Mouse (Mus musculus): ENCODE results near the gene Ldb2.

Ldb2 gene

DNA sequence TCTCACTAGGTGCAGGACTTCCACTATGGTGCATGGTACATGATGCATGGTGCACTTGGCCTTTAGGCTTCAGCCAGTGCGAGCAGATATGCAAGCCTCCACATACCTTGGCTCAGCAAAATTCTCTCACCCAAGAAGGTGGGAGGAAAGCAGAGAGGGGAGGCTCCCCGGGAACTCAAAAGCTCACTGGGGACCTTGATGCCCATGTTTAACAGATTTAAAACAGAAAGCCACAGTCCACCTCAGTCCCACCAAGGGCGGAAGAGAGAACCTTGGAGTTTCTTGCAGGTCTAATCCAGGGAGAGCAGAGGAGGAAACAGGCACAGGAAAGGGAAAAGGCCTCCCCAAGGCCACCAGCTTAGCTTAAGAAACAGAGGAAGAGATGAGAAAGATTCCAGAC is 14.9 kb downstream of the Ldb2 start:
- no peak for TF ChIP-seq NANOG (IDR thresholded peaks at IDR 0.05; ENCODE audit: borderline replicate concordance, low read length)
- TF ChIP-seq POU5F1 (IDR thresholded peaks at IDR 0.05; ENCODE audit: borderline replicate concordance, low read length) = no peak
- no peak for TF ChIP-seq CTCF (conservative IDR thresholded peaks at IDR 0.05; ENCODE audit: low read length)
- no peaks in the 10 kb centered on the region for H3K4me1 ChIP-seq (replicated peaks; ENCODE audit: low read depth, low read length)
- H3K27me3 ChIP-seq (ENCODE audit: insufficient read depth, low read length) = no peaks in the 10 kb centered on the region
- H3K36me3 ChIP-seq (ENCODE audit: insufficient read depth, low read length) = no peaks in the 10 kb centered on the region
- H3K9me3 ChIP-seq (ENCODE audit: low read length) = no peaks in the 10 kb centered on the region
- H3K4me3 ChIP-seq (replicated peaks; ENCODE audit: low read length) = no peak overlapping the region

DNA sequence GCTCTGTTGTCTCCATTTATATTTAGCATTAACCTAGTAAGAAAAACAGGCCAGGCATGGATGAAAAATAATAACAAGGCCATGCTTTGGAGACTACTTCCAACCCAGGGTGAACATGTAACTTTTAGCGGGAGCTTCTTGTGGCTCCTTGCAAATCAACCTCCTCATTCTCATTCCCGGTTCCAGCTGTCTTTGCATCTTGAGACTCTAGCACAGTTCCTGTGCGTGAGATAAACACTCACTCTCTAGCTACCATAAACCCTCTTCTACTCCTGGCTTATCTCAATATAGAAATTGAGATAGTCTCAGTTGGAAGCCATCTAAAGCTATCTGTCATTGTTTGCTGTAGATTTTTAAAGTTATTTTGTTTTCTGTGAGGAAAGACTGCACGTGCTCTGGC is 20.1 kb downstream of the Ldb2 start:
- Histone ChIP-seq H3K9me3 (ENCODE audit: low read length) (no peaks in the 10 kb centered on the region), H3K4me1 (replicated peaks; ENCODE audit: low read depth, low read length) (no peaks in the 10 kb centered on the region), H3K4me3 (replicated peaks; ENCODE audit: low read length) (no peak overlapping the region), H3K27me3 (ENCODE audit: insufficient read depth, low read length) (no peaks in the 10 kb centered on the region), H3K36me3 (ENCODE audit: insufficient read depth, low read length) (no peaks in the 10 kb centered on the region)
- TF ChIP-seq POU5F1 (IDR thresholded peaks at IDR 0.05; ENCODE audit: borderline replicate concordance, low read length) (no peak), CTCF (conservative IDR thresholded peaks at IDR 0.05; ENCODE audit: low read length) (no peak), NANOG (IDR thresholded peaks at IDR 0.05; ENCODE audit: borderline replicate concordance, low read length) (no peak)

DNA sequence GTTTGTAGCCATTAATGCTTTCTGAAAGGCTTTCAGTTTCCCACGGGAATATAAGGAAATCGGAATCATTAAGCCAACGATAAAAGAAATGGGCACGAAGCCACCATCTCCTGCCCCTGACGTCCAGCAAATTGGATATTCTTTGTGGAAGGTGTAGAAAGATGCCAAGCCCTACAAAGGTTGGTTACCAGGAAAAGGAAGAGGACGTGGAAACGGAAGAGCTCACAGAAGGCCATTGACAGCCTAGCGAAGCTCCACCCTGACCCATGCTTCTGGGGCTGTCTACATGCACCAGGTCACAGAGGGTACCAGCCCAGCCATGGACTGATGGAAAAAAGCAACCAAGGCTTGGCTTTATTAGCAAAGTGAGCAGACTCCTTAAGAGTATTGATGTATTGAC is 31.0 kb downstream of the Ldb2 start:
- TF ChIP-seq NANOG (IDR thresholded peaks at IDR 0.05; ENCODE audit: borderline replicate concordance, low read length) (no peak), CTCF (conservative IDR thresholded peaks at IDR 0.05; ENCODE audit: low read length) (no peak), POU5F1 (IDR thresholded peaks at IDR 0.05; ENCODE audit: borderline replicate concordance, low read length) (no peak)
- Histone ChIP-seq H3K27me3 (ENCODE audit: insufficient read depth, low read length) (no peaks in the 10 kb centered on the region), H3K9me3 (ENCODE audit: low read length) (no peaks in the 10 kb centered on the region), H3K36me3 (ENCODE audit: insufficient read depth, low read length) (no peaks in the 10 kb centered on the region), H3K4me1 (replicated peaks; ENCODE audit: low read depth, low read length) (no peaks in the 10 kb centered on the region), H3K4me3 (replicated peaks; ENCODE audit: low read length) (no peak overlapping the region)

DNA sequence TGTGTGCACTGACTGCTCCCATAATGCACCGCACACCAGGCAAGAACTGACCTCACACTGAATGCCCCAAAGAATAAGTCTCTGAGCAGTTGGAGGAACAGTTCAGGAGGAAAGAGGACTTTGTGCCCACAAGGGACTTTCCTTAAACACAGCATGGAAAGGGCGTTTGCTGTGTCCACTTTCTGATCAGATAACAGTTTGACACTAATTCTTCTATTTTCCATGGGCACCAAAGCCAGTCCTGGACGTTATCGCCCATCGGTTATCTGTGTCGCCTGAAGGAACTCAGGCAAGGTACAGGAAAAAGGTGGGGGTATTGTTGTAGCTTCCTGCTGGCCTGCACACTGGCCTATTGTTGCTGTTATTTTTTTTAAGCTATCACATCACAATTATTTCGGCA is 34.6 kb downstream of the Ldb2 start:
- Histone ChIP-seq H3K27me3 (ENCODE audit: insufficient read depth, low read length) (no peaks in the 10 kb centered on the region), H3K9me3 (ENCODE audit: low read length) (no peaks in the 10 kb centered on the region), H3K36me3 (ENCODE audit: insufficient read depth, low read length) (no peaks in the 10 kb centered on the region), H3K4me1 (replicated peaks; ENCODE audit: low read depth, low read length) (no peaks in the 10 kb centered on the region), H3K4me3 (replicated peaks; ENCODE audit: low read length) (no peak overlapping the region)
- no peak for TF ChIP-seq NANOG (IDR thresholded peaks at IDR 0.05; ENCODE audit: borderline replicate concordance, low read length)
- TF ChIP-seq CTCF (conservative IDR thresholded peaks at IDR 0.05; ENCODE audit: low read length) = no peak
- TF ChIP-seq POU5F1 (IDR thresholded peaks at IDR 0.05; ENCODE audit: borderline replicate concordance, low read length) = no peak

DNA sequence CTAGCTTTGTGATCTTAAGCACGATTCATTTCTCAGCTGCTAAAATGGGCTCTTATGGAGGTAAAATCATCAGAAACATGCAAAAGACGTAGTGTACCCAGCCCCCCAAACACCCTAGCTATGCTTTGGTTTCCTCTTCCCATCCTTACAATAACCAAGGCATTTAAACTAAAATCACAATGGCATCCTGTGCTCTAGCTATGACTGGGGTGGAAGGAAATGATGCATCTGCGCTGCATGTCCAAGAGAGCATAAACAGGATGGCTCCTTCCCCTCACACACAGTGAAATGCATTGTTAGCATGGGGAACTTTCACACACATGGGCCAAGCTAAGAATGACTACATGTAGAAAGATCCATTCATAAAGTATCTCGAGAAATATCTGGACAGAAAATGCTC is 40.3 kb downstream of the Ldb2 start:
- Histone ChIP-seq H3K27me3 (ENCODE audit: insufficient read depth, low read length) (no peaks in the 10 kb centered on the region), H3K9me3 (ENCODE audit: low read length) (no peaks in the 10 kb centered on the region), H3K4me1 (replicated peaks; ENCODE audit: low read depth, low read length) (no peaks in the 10 kb centered on the region; the same call in 1 of the 2 replicates), H3K4me3 (replicated peaks; ENCODE audit: low read length) (no peak overlapping the region), H3K36me3 (ENCODE audit: insufficient read depth, low read length) (no peaks in the 10 kb centered on the region)
- no peak for TF ChIP-seq POU5F1 (IDR thresholded peaks at IDR 0.05; ENCODE audit: borderline replicate concordance, low read length)
- no peak for TF ChIP-seq NANOG (IDR thresholded peaks at IDR 0.05; ENCODE audit: borderline replicate concordance, low read length)
- no peak for TF ChIP-seq CTCF (conservative IDR thresholded peaks at IDR 0.05; ENCODE audit: low read length)

DNA sequence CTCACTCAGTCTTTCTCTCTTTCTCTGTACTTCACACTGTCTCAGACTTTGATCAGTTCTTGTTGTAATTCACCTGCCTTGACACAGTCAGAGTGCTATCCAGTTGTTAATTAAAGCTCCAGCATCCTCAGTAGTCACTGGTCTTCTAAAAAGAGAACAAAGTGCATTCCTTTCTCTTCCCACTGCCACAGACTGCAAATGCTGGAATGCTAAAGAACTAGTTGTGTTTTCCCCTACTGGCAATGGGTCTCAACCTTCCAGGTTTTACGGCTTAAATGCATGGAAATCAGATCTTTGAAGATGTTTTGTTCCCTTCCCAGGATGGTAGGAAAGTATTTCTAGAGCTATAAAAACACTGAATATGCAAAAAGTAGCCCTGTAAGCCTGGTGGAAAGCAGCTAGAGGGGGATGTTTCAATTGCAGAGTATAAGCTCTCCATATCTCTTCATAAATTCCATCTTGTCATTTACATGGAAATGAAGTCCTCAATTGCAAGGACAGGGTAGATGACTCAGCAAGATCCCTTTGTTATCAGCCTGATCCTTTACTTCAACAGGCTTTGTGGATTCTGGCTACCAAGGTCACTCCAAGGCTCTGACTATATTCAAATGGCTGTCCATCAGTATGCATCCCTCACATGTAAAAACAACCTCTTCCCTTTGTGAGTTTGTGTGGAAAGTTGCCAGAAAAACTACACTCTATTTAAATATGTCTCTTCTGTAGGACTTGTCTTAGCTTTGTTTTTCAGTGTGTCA is 45.1 kb downstream of the Ldb2 start:
- H3K27me3 ChIP-seq (ENCODE audit: insufficient read depth, low read length) = no peaks in the 10 kb centered on the region
- H3K4me1 ChIP-seq (replicated peaks; ENCODE audit: low read depth, low read length) = peaks cover 3% of the 10 kb centered on the region; the same call in 1 of the 2 replicates
- H3K4me3 ChIP-seq (replicated peaks; ENCODE audit: low read length) = no peak overlapping the region
- no peaks in the 10 kb centered on the region for H3K36me3 ChIP-seq (ENCODE audit: insufficient read depth, low read length)
- TF ChIP-seq CTCF (conservative IDR thresholded peaks at IDR 0.05; ENCODE audit: low read length) (no peak), NANOG (IDR thresholded peaks at IDR 0.05; ENCODE audit: borderline replicate concordance, low read length) (no peak), POU5F1 (IDR thresholded peaks at IDR 0.05; ENCODE audit: borderline replicate concordance, low read length) (no peak)
- no peaks in the 10 kb centered on the region; the same call in 1 of the 2 replicates for H3K9me3 ChIP-seq (ENCODE audit: low read length)

DNA sequence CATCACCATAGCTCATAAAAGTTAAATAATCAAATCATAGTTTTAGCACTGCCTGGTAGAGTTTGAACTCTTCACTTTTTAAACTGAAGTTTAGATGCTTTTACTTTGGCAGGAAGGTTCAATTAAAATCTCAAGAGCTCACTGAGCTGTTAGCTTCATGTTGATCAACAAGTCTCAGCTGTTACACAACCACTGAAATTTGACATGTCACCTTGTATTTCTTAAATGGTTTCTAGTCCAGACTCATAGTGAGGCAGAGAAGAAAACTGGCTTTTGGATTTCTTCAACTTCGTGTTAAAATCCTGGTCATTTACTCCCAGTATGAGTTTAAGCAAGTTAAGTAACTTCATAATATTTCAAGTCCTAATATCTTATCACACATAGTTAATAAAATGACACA is 53.8 kb downstream of the Ldb2 start:
- Histone ChIP-seq H3K4me3 (replicated peaks; ENCODE audit: low read length) (no peak overlapping the region), H3K36me3 (ENCODE audit: insufficient read depth, low read length) (no peaks in the 10 kb centered on the region), H3K4me1 (replicated peaks; ENCODE audit: low read depth, low read length) (no peaks in the 10 kb centered on the region), H3K27me3 (ENCODE audit: insufficient read depth, low read length) (no peaks in the 10 kb centered on the region), H3K9me3 (ENCODE audit: low read length) (peaks cover 6% of the 10 kb centered on the region)
- TF ChIP-seq POU5F1 (IDR thresholded peaks at IDR 0.05; ENCODE audit: borderline replicate concordance, low read length) (no peak), CTCF (conservative IDR thresholded peaks at IDR 0.05; ENCODE audit: low read length) (no peak), NANOG (IDR thresholded peaks at IDR 0.05; ENCODE audit: borderline replicate concordance, low read length) (no peak)

DNA sequence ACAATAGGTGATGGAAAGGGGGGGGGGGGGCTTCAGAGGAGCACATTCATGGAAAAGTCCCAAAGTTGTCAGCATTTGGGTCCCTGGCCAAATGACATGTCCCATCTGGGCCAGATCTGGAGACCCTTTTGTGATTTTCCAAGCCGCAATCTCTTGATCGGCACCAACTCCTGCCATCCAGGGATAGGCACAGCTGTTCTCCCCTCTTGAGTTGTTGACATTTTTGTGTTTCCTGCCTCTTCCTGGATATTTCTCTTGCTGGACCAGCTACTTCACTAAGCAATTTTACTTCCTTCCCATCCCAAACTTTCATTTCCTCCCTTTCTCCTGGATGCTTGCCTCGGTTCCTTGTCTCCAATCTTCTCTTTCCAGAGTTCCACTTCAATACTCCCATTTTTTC is 63.1 kb downstream of the Ldb2 start:
- Histone ChIP-seq H3K27me3 (ENCODE audit: insufficient read depth, low read length) (no peaks in the 10 kb centered on the region), H3K9me3 (ENCODE audit: low read length) (no peaks in the 10 kb centered on the region), H3K4me3 (replicated peaks; ENCODE audit: low read length) (no peak overlapping the region), H3K36me3 (ENCODE audit: insufficient read depth, low read length) (no peaks in the 10 kb centered on the region), H3K4me1 (replicated peaks; ENCODE audit: low read depth, low read length) (no peaks in the 10 kb centered on the region)
- TF ChIP-seq CTCF (conservative IDR thresholded peaks at IDR 0.05; ENCODE audit: low read length) (no peak), NANOG (IDR thresholded peaks at IDR 0.05; ENCODE audit: borderline replicate concordance, low read length) (no peak), POU5F1 (IDR thresholded peaks at IDR 0.05; ENCODE audit: borderline replicate concordance, low read length) (no peak)
